Mouse (Mus musculus) layer of hippocampus, adult 2 months (tissue): ENCODE results near the gene Trub1. TPM values are rescaled to one million over a fixed set of nuclear protein-coding genes. Genes with fewer than 3 reads are reported as not detected.
A peak's percentile ranks its signal among the peaks of the same experiment; 100 is the strongest.

Experiments
- DNase-seq, 2 experiments: peaks; one replicate each; pipeline ENCODE4 v3.0.0; 2022; ENCODE audit warnings: low spot score in 2 of 2
- H3K27ac ChIP-seq: fragments of 200-600 bp; 2 replicates; pipeline ENCODE4 v1.8.1; 2022
- H3K4me3 ChIP-seq: fragments of 200-600 bp; 2 replicates; pipeline ENCODE4 v1.8.1; 2022; ENCODE audit warnings: mild to moderate bottlenecking
- CTCF ChIP-seq: fragments of 200-600 bp; conservative IDR thresholded peaks from 2 replicates; pipeline ENCODE4 v1.8.1; 2022; ENCODE audit warnings: antibody characterized with exemption, mild to moderate bottlenecking, moderate library complexity
- total RNA-seq, 2 experiments: library from RNA; stranded (reverse); gene quantifications; 2 replicates each; pipeline ENCODE4 v1.2.3; 2021

The Trub1 gene
- total RNA-seq, 2 experiments from 2014 or later: 17.6 to 17.9 TPM

GRCm38 (mm10) chr19:57453218-57453600 lies 497 bp downstream of the Trub1 start:
- TF ChIP-seq CTCF: no peak
- Histone ChIP-seq H3K27ac (peak overlapping the region; percentile 87), H3K4me3 (peak overlapping the region; percentile 91)
- DNase-seq: no peak

- Histone ChIP-seq H3K27ac (no peak overlapping the region), H3K4me3 (no peak overlapping the region)
- DNase-seq: no peak
- no peak for TF ChIP-seq CTCF
Observed at GRCm38 (mm10) chr19:57455286-57455960, 2.7 kb downstream of the Trub1 start.

- peak in 1 of 2 experiments; percentile 54 for DNase-seq
- Histone ChIP-seq H3K27ac (no peak overlapping the region), H3K4me3 (no peak overlapping the region)
- peak; percentile 79 for TF ChIP-seq CTCF
Observed at GRCm38 (mm10) chr19:57457075-57457474, 4.4 kb downstream of the Trub1 start.

- Histone ChIP-seq H3K4me3 (no peak overlapping the region), H3K27ac (no peak overlapping the region)
- no peak for TF ChIP-seq CTCF
- DNase-seq: no peak
Observed at GRCm38 (mm10) chr19:57463741-57464140, 11.0 kb downstream of the Trub1 start.

GRCm38 (mm10) chr19:57465742-57466141 lies 13.0 kb downstream of the Trub1 start:
- TF ChIP-seq CTCF: no peak
- Histone ChIP-seq H3K4me3 (no peak overlapping the region), H3K27ac (no peak overlapping the region)
- DNase-seq: no peak

GRCm38 (mm10) chr19:57471033-57471432 lies 18.3 kb downstream of the Trub1 start:
- peak in 1 of 2 experiments; percentile 54 for DNase-seq
- no peak for TF ChIP-seq CTCF
- Histone ChIP-seq H3K4me3 (no peak overlapping the region), H3K27ac (no peak overlapping the region)

- no peak overlapping the region for H3K27ac ChIP-seq
- H3K4me3 ChIP-seq: no peak overlapping the region
- no peak for TF ChIP-seq CTCF
- DNase-seq: no peak
Observed at GRCm38 (mm10) chr19:57472169-57472568, 19.5 kb downstream of the Trub1 start.

- Histone ChIP-seq H3K4me3 (no peak overlapping the region), H3K27ac (no peak overlapping the region)
- TF ChIP-seq CTCF: no peak
- no peak for DNase-seq
Observed at GRCm38 (mm10) chr19:57473301-57473700, 20.6 kb downstream of the Trub1 start.

GRCm38 (mm10) chr19:57475298-57475697 lies 22.6 kb downstream of the Trub1 start:
- Histone ChIP-seq H3K4me3 (no peak overlapping the region), H3K27ac (no peak overlapping the region)
- DNase-seq: no peak
- TF ChIP-seq CTCF: no peak

GRCm38 (mm10) chr19:57477310-57477709 lies 24.6 kb downstream of the Trub1 start:
- H3K27ac ChIP-seq: no peak overlapping the region
- DNase-seq: no peak
- no peak for TF ChIP-seq CTCF
- no peak overlapping the region for H3K4me3 ChIP-seq

GRCm38 (mm10) chr19:57478056-57478455 lies 25.3 kb downstream of the Trub1 start:
- DNase-seq: no peak
- no peak for TF ChIP-seq CTCF

GRCm38 (mm10) chr19:57479886-57480655 lies 27.4 kb downstream of the Trub1 start:
- no peak for TF ChIP-seq CTCF
- H3K27ac ChIP-seq: 0 out of 2 replicates have a peak overlapping the region, but pooled peaks have one; percentile 21
- no peak for DNase-seq
- H3K4me3 ChIP-seq: no peak overlapping the region

More at GRCm38 (mm10) chr19:57478056-57478455, 25.3 kb downstream of the Trub1 start:
- Histone ChIP-seq H3K27ac (no peak overlapping the region), H3K4me3 (no peak overlapping the region)

- DNase-seq: no peak
- Histone ChIP-seq H3K27ac (no peak overlapping the region), H3K4me3 (no peak overlapping the region)
- no peak for TF ChIP-seq CTCF
Observed at GRCm38 (mm10) chr19:57481743-57482259, 29.1 kb downstream of the Trub1 start.
